Mouse (Mus musculus) hindbrain, embryonic 13.5 days (tissue): ENCODE data around the gene Fgf3. TPM values are rescaled to one million over a fixed set of nuclear protein-coding genes. Genes with fewer than 3 reads are reported as not detected.
"Not testable (repeated sequence)": the region's sequence is repeated elsewhere in the genome, so short reads cannot be mapped to it uniquely, and the experiment has no call there.

Experiments used
- ATAC-seq: fragments of 200-750 bp; cut with Nextera tagmentation; 2 replicates; pipeline ENCODE4 v1.8.0; 2017; ENCODE audit warnings: moderate TSS enrichment; ENCODE audit not compliant: low FRiP score
- H3K27ac ChIP-seq: fragments of 300-500 bp; sonication (generic); 2 replicates; pipeline ENCODE4 v1.5.1; 2015; ENCODE audit warnings: inconsistent platforms, mild to moderate bottlenecking, moderate library complexity
- H3K27me3 ChIP-seq: fragments of 300-500 bp; sonication (generic); 2 replicates; pipeline ENCODE4 v1.6.1; 2015; ENCODE audit warnings: mild to moderate bottlenecking, inconsistent platforms
- H3K36me3 ChIP-seq: fragments of 300-500 bp; sonication (generic); 2 replicates; pipeline ENCODE4 v1.6.1; 2015; ENCODE audit warnings: mild to moderate bottlenecking, inconsistent platforms
- H3K4me1 ChIP-seq: fragments of 300-500 bp; sonication (generic); replicated peaks from 2 replicates; pipeline ENCODE4 v1.6.1; 2015; ENCODE audit warnings: inconsistent platforms
- H3K4me2 ChIP-seq: fragments of 300-500 bp; sonication (generic); 2 replicates; pipeline ENCODE4 v1.6.1; 2015; ENCODE audit warnings: inconsistent platforms, mild to moderate bottlenecking, moderate library complexity
- H3K4me3 ChIP-seq: fragments of 300-500 bp; sonication (generic); 2 replicates; pipeline ENCODE4 v1.5.1; 2015; ENCODE audit warnings: mild to moderate bottlenecking, inconsistent platforms
- H3K9ac ChIP-seq: fragments of 300-500 bp; sonication (generic); 2 replicates; pipeline ENCODE4 v1.6.1; 2015; ENCODE audit warnings: mild to moderate bottlenecking, inconsistent platforms
- H3K9me3 ChIP-seq: fragments of 300-500 bp; sonication (generic); 2 replicates; pipeline ENCODE4 v1.6.1; 2016; ENCODE audit warnings: inconsistent platforms
- WGBS: fragments of 180-500 bp; shearing (Covaris S2); methylation state at CpG from one replicate; pipeline ENCODE4 v1.1.7; 2015; 5-methylcytosine and 5-hydroxymethylcytosine counted together
- polyA plus RNA-seq: library from polyadenylated mRNA; unstranded; fragments of >200 nt; fragmentation: Nextera tagmentation; extraction: Ambion mirVana; gene quantifications from 2 replicates; pipeline ENCODE4 v1.2.1, GENCODE M21; 2015

The Fgf3 gene
- polyA plus RNA-seq, 1 experiment from 2014 or later = 30.2 TPM

DNA sequence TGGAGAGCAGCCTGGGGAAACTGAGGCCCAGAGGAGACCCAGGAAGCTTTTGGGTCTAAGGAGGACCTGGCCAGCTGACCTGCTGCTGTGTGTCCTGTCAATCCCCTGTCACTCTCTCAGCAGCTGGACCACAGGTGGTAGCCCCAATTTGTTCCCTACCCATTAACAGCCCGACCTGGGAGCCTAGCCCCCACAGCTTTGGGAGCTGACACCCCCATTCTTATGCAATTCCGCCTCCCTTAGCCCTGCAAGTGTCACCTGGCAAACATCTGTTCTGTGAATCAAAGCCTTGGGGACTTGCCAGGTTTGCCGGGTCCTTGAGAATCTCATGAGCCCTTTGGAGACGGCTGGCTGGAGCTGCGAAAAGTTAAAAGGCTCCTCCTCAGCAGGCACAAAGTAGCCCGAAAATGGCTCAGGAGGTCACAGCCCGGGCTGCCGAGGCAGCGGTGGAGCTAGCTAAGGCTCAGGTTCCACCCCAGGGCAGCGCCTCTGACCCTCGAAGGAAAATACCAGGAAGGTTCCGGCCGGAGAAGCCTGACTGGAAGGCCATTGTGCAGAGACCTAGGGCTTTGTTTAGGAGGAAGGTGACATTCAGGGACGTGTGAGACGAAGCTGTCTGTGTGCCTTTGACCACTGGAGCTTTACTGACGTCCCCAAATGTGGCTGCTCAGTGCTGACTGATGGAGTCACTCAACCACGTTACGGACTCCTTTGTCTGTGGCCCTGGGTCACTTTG lies 50.8 kb downstream of the Fgf3 start:
- Histone ChIP-seq H3K36me3 (no peaks in the 10 kb centered on the region), H3K4me1 (no peaks in the 10 kb centered on the region), H3K9ac (no peak overlapping the region), H3K4me2 (no peak overlapping the region), H3K27ac (no peak overlapping the region), H3K4me3 (no peak overlapping the region), H3K27me3 (peaks cover 38% of the 10 kb centered on the region), H3K9me3 (no peaks in the 10 kb centered on the region)
- 4% methylated on average over 18 of the region's 18 CpGs for WGBS
- ATAC-seq = no peak

DNA sequence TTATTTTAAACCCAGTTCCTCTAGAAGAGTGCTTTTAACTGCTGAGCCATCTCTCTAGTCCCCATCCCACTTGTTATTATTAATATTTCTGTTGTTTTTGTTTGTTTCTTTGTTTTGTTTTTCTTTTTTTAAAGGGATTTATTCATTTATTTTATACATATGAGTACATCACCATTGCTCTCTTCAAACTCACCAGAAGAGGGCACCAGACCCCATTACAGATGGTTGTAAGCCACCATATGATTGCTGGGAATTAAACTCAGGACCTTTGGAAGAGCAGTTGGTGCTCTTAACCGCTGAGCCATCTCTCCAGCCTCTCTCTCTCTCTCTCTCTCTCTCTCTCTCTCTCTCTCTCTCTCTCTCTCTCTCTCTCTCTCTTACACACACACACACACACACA lies 52.8 kb downstream of the Fgf3 start:
- not testable (repeated sequence) for ATAC-seq, H3K9ac ChIP-seq, H3K9me3 ChIP-seq, H3K36me3 ChIP-seq, H3K4me3 ChIP-seq, H3K27ac ChIP-seq, H3K4me2 ChIP-seq
- Histone ChIP-seq H3K27me3 (peaks cover 50% of the 10 kb centered on the region), H3K4me1 (peaks cover 13% of the 10 kb centered on the region)
- WGBS = 100% methylated on average over 1 of the region's 1 CpGs

DNA sequence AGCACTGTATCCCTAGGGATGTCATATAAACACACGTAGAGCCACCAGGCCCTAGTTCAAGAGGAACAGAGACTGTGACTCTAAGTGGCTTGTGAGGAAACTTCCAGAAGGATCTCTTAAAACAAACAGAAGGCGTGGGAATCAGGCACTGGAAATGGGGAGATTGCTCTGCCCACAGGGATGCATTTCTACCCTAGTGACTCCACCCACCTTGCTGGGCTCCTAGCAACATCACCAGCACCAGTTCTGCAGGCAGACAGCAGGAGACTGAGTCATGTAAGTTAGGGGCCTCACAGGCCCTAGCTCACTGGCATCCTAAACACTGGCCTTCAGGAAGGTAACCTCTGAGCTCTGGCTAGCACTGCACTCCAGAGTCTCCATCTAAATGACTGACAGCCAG lies 54.0 kb downstream of the Fgf3 start:
- no peak overlapping the region for H3K9ac ChIP-seq
- H3K4me2 ChIP-seq = no peak overlapping the region
- no peak overlapping the region for H3K27ac ChIP-seq
- no peak overlapping the region for H3K4me3 ChIP-seq
- no peaks in the 10 kb centered on the region for H3K36me3 ChIP-seq
- no peak for ATAC-seq
- H3K4me1 ChIP-seq = peaks cover 23% of the 10 kb centered on the region
- H3K9me3 ChIP-seq = no peaks in the 10 kb centered on the region
- peaks cover 61% of the 10 kb centered on the region for H3K27me3 ChIP-seq
- 67% methylated on average over 2 of the region's 2 CpGs for WGBS

DNA sequence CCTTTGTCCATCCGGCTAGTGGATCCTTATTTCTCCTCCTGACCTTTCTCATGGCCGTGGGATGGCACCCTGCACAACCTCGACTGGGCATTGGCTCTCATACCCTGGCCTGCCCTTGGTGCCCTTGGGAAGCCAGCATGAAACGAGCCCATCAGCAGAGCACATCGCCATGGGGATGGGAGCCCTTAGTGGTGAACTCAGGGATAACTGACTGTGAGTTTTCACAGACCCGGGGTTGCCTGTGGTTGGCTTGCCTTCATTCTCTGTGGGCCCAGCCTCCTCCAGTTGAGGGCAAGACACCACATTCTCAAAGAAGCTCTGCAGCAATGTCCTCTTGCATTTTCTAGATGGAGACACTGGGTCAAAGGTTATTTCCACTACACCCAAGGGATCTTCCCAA lies 54.4 kb downstream of the Fgf3 start:
- Histone ChIP-seq H3K9ac (no peak overlapping the region), H3K27ac (no peak overlapping the region), H3K4me2 (no peak overlapping the region), H3K36me3 (no peaks in the 10 kb centered on the region), H3K4me3 (no peak overlapping the region), H3K9me3 (no peaks in the 10 kb centered on the region), H3K4me1 (peaks cover 28% of the 10 kb centered on the region), H3K27me3 (peaks cover 65% of the 10 kb centered on the region)
- WGBS = 55% methylated on average over 6 of the region's 6 CpGs
- ATAC-seq = no peak

Other genes with a start within 250 kb of the Fgf3 start
- 5.0 and 5.9 TPM in 2 replicates for gene Ano1, start 86.1 kb upstream of the Fgf3 start, polyA plus RNA-seq
- not detected in 2 replicates for gene Fgf4, start 9.3 kb downstream of the Fgf3 start, polyA plus RNA-seq
- 40.1 and 66.5 TPM in 2 replicates for gene Fgf15, start 58.4 kb downstream of the Fgf3 start, polyA plus RNA-seq
- gene LTO1, start 77.0 kb downstream of the Fgf3 start, polyA plus RNA-seq = 33.8 and 38.4 TPM in 2 replicates
- gene Ccnd1, start 101.8 kb downstream of the Fgf3 start, polyA plus RNA-seq = 51.2 and 54.9 TPM in 2 replicates